Mouse (Mus musculus): ENCODE results near the gene Myom1.

GRCm38 (mm10) chr17:70997836-70998235 lies 4.6 kb upstream of the Myom1 start:
- no peak for TF ChIP-seq CTCF (IDR thresholded peaks at IDR 0.05; ENCODE audit: extremely low read depth, insufficient read depth, insufficient read length, insufficient replicate concordance)
- TF ChIP-seq POLR2A (IDR thresholded peaks at IDR 0.05; ENCODE audit: low read depth, low read length): no peak

Measured in spleen, adult 2 months (tissue).